Mouse (Mus musculus): Measurements from ENCODE around the gene Wipi2. TPM values are rescaled to one million over a fixed set of nuclear protein-coding genes. Genes with fewer than 3 reads are reported as not detected.
A peak's percentile ranks its signal among the peaks of the same experiment; 100 is the strongest.

Gene Wipi2
- total and polyA plus RNA-seq, 2 experiments from 2014 or later, result 19.6 to 37.2 TPM

GRCm38 (mm10) chr5:142702511-142703138 is 75.1 kb downstream of the Wipi2 start:
- Histone ChIP-seq H3K36me3 (replicated peaks; ENCODE audit: control insufficient read depth, insufficient read depth, low read length) (no peaks in the 10 kb centered on the region), H3K4me2 (ENCODE audit: low read depth, low read length) (peak overlapping the region; percentile 78), H3K4me3 (ENCODE audit: low read depth, low read length) (peak overlapping the region; percentile 47), H3K9ac (replicated peaks; ENCODE audit: low read depth, low read length) (no peak overlapping the region), H3K4me1 (ENCODE audit: control insufficient read depth, insufficient read depth) (no peaks in the 10 kb centered on the region), H3K27ac (ENCODE audit: low read depth) (no peak overlapping the region), H3K27me3 (ENCODE audit: control insufficient read depth, insufficient read depth, low read length) (peaks cover 51% of the 10 kb centered on the region), H3K9me3 (replicated peaks; ENCODE audit: control insufficient read depth, low read length) (no peaks in the 10 kb centered on the region)
- ATAC-seq (ENCODE audit: insufficient read depth, low read depth) (no peak), DNase-seq (ENCODE audit: low spot score) (no peak)
- WGBS, result 24% methylated on average over 18 of the region's 18 CpGs
- TF ChIP-seq EP300 (IDR thresholded peaks at IDR 0.05; ENCODE audit: low read depth) (no peak), CTCF (IDR thresholded peaks at IDR 0.05; ENCODE audit: low read depth) (no peak)

GRCm38 (mm10) chr5:142703569-142703968 is 76.1 kb downstream of the Wipi2 start:
- TF ChIP-seq EP300 (IDR thresholded peaks at IDR 0.05; ENCODE audit: low read depth) (no peak), CTCF (IDR thresholded peaks at IDR 0.05; ENCODE audit: low read depth) (no peak)
- Histone ChIP-seq H3K9me3 (replicated peaks; ENCODE audit: control insufficient read depth, low read length) (no peaks in the 10 kb centered on the region), H3K27ac (ENCODE audit: low read depth) (no peak overlapping the region), H3K9ac (replicated peaks; ENCODE audit: low read depth, low read length) (no peak overlapping the region), H3K4me2 (ENCODE audit: low read depth, low read length) (no peak overlapping the region), H3K4me1 (ENCODE audit: control insufficient read depth, insufficient read depth) (no peaks in the 10 kb centered on the region), H3K4me3 (ENCODE audit: low read depth, low read length) (no peak overlapping the region), H3K27me3 (ENCODE audit: control insufficient read depth, insufficient read depth, low read length) (peaks cover 51% of the 10 kb centered on the region), H3K36me3 (replicated peaks; ENCODE audit: control insufficient read depth, insufficient read depth, low read length) (no peaks in the 10 kb centered on the region)
- ATAC-seq (ENCODE audit: insufficient read depth, low read depth), result no peak
- 59% methylated on average over 10 of the region's 10 CpGs for WGBS
- no peak for DNase-seq (ENCODE audit: low spot score)

- Histone ChIP-seq H3K27ac (ENCODE audit: low read depth) (no peak overlapping the region), H3K4me2 (ENCODE audit: low read depth, low read length) (no peak overlapping the region), H3K4me1 (ENCODE audit: control insufficient read depth, insufficient read depth) (no peaks in the 10 kb centered on the region), H3K27me3 (ENCODE audit: control insufficient read depth, insufficient read depth, low read length) (peaks cover 20% of the 10 kb centered on the region), H3K9ac (replicated peaks; ENCODE audit: low read depth, low read length) (no peak overlapping the region), H3K9me3 (replicated peaks; ENCODE audit: control insufficient read depth, low read length) (no peaks in the 10 kb centered on the region), H3K36me3 (replicated peaks; ENCODE audit: control insufficient read depth, insufficient read depth, low read length) (no peaks in the 10 kb centered on the region), H3K4me3 (ENCODE audit: low read depth, low read length) (no peak overlapping the region)
- TF ChIP-seq EP300 (IDR thresholded peaks at IDR 0.05; ENCODE audit: low read depth) (no peak), CTCF (IDR thresholded peaks at IDR 0.05; ENCODE audit: low read depth) (no peak)
- ATAC-seq (ENCODE audit: insufficient read depth, low read depth), result no peak
- no peak for DNase-seq (ENCODE audit: low spot score)
- 67% methylated on average over 5 of the region's 5 CpGs for WGBS
Measured at GRCm38 (mm10) chr5:142707709-142708108, 80.2 kb downstream of the Wipi2 start.

GRCm38 (mm10) chr5:142709436-142709835 is 81.9 kb downstream of the Wipi2 start:
- no peak overlapping the region for H3K4me3 ChIP-seq (ENCODE audit: low read depth, low read length)
- DNase-seq (ENCODE audit: low spot score) (no peak), ATAC-seq (ENCODE audit: insufficient read depth, low read depth) (no peak)
- no peaks in the 10 kb centered on the region for H3K9me3 ChIP-seq (replicated peaks; ENCODE audit: control insufficient read depth, low read length)
- no peak overlapping the region for H3K4me2 ChIP-seq (ENCODE audit: low read depth, low read length)
- H3K27me3 ChIP-seq (ENCODE audit: control insufficient read depth, insufficient read depth, low read length), result peaks cover 3% of the 10 kb centered on the region
- H3K36me3 ChIP-seq (replicated peaks; ENCODE audit: control insufficient read depth, insufficient read depth, low read length), result no peaks in the 10 kb centered on the region
- H3K9ac ChIP-seq (replicated peaks; ENCODE audit: low read depth, low read length), result no peak overlapping the region
- no peaks in the 10 kb centered on the region for H3K4me1 ChIP-seq (ENCODE audit: control insufficient read depth, insufficient read depth)
- TF ChIP-seq EP300 (IDR thresholded peaks at IDR 0.05; ENCODE audit: low read depth) (no peak), CTCF (IDR thresholded peaks at IDR 0.05; ENCODE audit: low read depth) (no peak)
- no peak overlapping the region for H3K27ac ChIP-seq (ENCODE audit: low read depth)
- 43% methylated on average over 7 of the region's 7 CpGs for WGBS

GRCm38 (mm10) chr5:142712373-142712772 is 84.9 kb downstream of the Wipi2 start:
- DNase-seq (ENCODE audit: low spot score), result no peak
- Histone ChIP-seq H3K9ac (replicated peaks; ENCODE audit: low read depth, low read length) (no peak overlapping the region), H3K36me3 (replicated peaks; ENCODE audit: control insufficient read depth, insufficient read depth, low read length) (no peaks in the 10 kb centered on the region), H3K4me3 (ENCODE audit: low read depth, low read length) (no peak overlapping the region), H3K9me3 (replicated peaks; ENCODE audit: control insufficient read depth, low read length) (no peaks in the 10 kb centered on the region), H3K4me1 (ENCODE audit: control insufficient read depth, insufficient read depth) (no peaks in the 10 kb centered on the region), H3K27ac (ENCODE audit: low read depth) (no peak overlapping the region), H3K4me2 (ENCODE audit: low read depth, low read length) (no peak overlapping the region), H3K27me3 (ENCODE audit: control insufficient read depth, insufficient read depth, low read length) (no peaks in the 10 kb centered on the region)
- no peak for TF ChIP-seq CTCF (IDR thresholded peaks at IDR 0.05; ENCODE audit: low read depth)
- no peak for TF ChIP-seq EP300 (IDR thresholded peaks at IDR 0.05; ENCODE audit: low read depth)
- no peak for ATAC-seq (ENCODE audit: insufficient read depth, low read depth)
- WGBS, result 84% methylated on average over 5 of the region's 5 CpGs

- Histone ChIP-seq H3K27ac (ENCODE audit: low read depth) (no peak overlapping the region), H3K9me3 (replicated peaks; ENCODE audit: control insufficient read depth, low read length) (no peaks in the 10 kb centered on the region), H3K4me1 (ENCODE audit: control insufficient read depth, insufficient read depth) (no peaks in the 10 kb centered on the region), H3K27me3 (ENCODE audit: control insufficient read depth, insufficient read depth, low read length) (no peaks in the 10 kb centered on the region), H3K9ac (replicated peaks; ENCODE audit: low read depth, low read length) (no peak overlapping the region), H3K4me2 (ENCODE audit: low read depth, low read length) (no peak overlapping the region), H3K4me3 (ENCODE audit: low read depth, low read length) (no peak overlapping the region), H3K36me3 (replicated peaks; ENCODE audit: control insufficient read depth, insufficient read depth, low read length) (no peaks in the 10 kb centered on the region)
- 70% methylated on average over 10 of the region's 10 CpGs for WGBS
- DNase-seq (ENCODE audit: low spot score), result no peak
- no peak for TF ChIP-seq EP300 (IDR thresholded peaks at IDR 0.05; ENCODE audit: low read depth)
- TF ChIP-seq CTCF (IDR thresholded peaks at IDR 0.05; ENCODE audit: low read depth), result no peak
- ATAC-seq (ENCODE audit: insufficient read depth, low read depth), result no peak
Measured at GRCm38 (mm10) chr5:142713966-142714365, 86.5 kb downstream of the Wipi2 start.
